24 mouse cellular contexts compared by ENCODE assay signal in the genomic region with DNA sequence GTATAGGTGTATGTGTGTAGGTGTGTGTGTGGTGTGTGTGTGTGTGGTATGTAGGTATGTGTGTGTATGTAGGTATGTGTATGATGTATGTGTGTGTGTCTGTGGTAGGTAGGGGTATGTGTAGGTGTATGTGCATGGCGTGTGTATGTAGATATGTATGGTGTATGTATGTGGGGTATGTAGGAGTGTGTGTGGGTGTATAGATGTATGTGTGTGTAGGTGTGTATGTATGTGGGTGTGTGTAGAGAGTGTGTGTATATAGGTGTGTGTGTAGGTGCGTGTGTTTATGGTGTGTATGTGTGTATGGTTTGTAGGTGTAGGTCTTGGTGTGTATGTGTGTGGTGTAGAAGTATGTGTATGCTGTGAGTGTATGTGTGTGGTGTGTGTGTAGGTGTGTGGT.
DNase-seq lines count a peak whose midpoint lies in the region; ATAC-seq lines count a peak whose summit lies in the region.
"Had no signal": no experiment of that assay in that cellular context is flagged by ENCODE, and none has a peak within 500 bp of the region (broad histone marks: within the 10 kb centered on the region; RNA-seq: fewer than 3 reads in every experiment).

No protein-coding gene starts in this region.

- intact Hi-C loops in heart, postnatal 10 days (cut with DNase I), result no loop called here

- ATAC-seq in heart, embryonic 11.5 days (replicated peaks; ENCODE audit: insufficient number of reproducible peaks, low FRiP score, low TSS enrichment), result peak; percentile 39; the same call in 1 of the 2 replicates
- ATAC-seq in liver, embryonic 15.5 days (ENCODE audit: insufficient read depth), result peak; percentile 15; the same call in 1 of the 2 replicates
- no peak for ATAC-seq in liver, embryonic 12.5 days
- peak; percentile 37; the same call in 1 of the 2 replicates for ATAC-seq in midbrain, embryonic 13.5 days
- ATAC-seq in midbrain, embryonic 14.5 days (ENCODE audit: low FRiP score, low TSS enrichment), result no peak
- ATAC-seq: CD4-positive, CD25-positive, alpha-beta regulatory T cell, adult 4 months; forebrain, embryonic 13.5 days; forebrain, embryonic 16.5 days had no signal

- no peaks in the 10 kb centered on the region for H3K36me3 ChIP-seq in heart, embryonic 11.5 days (ENCODE audit: control insufficient read depth, insufficient read depth, low read length)
- H3K36me3 ChIP-seq in liver, embryonic 15.5 days (replicated peaks), result no peaks in the 10 kb centered on the region
- H3K36me3 ChIP-seq in liver, embryonic 12.5 days, result no peaks in the 10 kb centered on the region
- no peaks in the 10 kb centered on the region for H3K36me3 ChIP-seq in midbrain, embryonic 13.5 days
- H3K36me3 ChIP-seq in midbrain, embryonic 14.5 days (ENCODE audit: control insufficient read depth, insufficient read depth, low read length), result no peaks in the 10 kb centered on the region
- H3K36me3 ChIP-seq: embryonic facial prominence, embryonic 15.5 days; heart, embryonic 10.5 days; hindbrain, embryonic 10.5 days; hindbrain, embryonic 13.5 days had no signal

- peaks cover 2% of the 10 kb centered on the region; the same call in 1 of the 2 replicates for H3K4me1 ChIP-seq in heart, embryonic 11.5 days (ENCODE audit: control insufficient read depth, insufficient read depth, low read length)
- no peaks in the 10 kb centered on the region for H3K4me1 ChIP-seq in liver, embryonic 15.5 days (replicated peaks)
- no peaks in the 10 kb centered on the region for H3K4me1 ChIP-seq in liver, embryonic 12.5 days
- H3K4me1 ChIP-seq in midbrain, embryonic 13.5 days (replicated peaks), result 0 out of 2 replicates have a peak, but pooled peaks cover 4% of the 10 kb centered on the region
- no peaks in the 10 kb centered on the region for H3K4me1 ChIP-seq in midbrain, embryonic 14.5 days (ENCODE audit: control insufficient read depth, insufficient read depth, low read length)
- H3K4me1 ChIP-seq: embryonic facial prominence, embryonic 15.5 days; forebrain, embryonic 13.5 days; hindbrain, embryonic 10.5 days; hindbrain, embryonic 13.5 days had no signal

- WGBS in heart, embryonic 11.5 days (ENCODE audit: insufficient replicate concordance), result 87% methylated on average over 2 of the region's 2 CpGs
- WGBS in liver, embryonic 15.5 days (ENCODE audit: insufficient replicate concordance), result 61% methylated on average over 2 of the region's 2 CpGs
- WGBS in liver, embryonic 12.5 days (ENCODE audit: insufficient replicate concordance), result 65% methylated on average over 2 of the region's 2 CpGs
- 93% methylated on average over 2 of the region's 2 CpGs for WGBS in midbrain, embryonic 13.5 days
- 97% methylated on average over 2 of the region's 2 CpGs for WGBS in midbrain, embryonic 14.5 days

- no peaks in the 10 kb centered on the region for H3K27me3 ChIP-seq in heart, embryonic 11.5 days (ENCODE audit: control insufficient read depth, insufficient read depth, low read length)
- H3K27me3 ChIP-seq in liver, embryonic 15.5 days, result no peaks in the 10 kb centered on the region
- H3K27me3 ChIP-seq in liver, embryonic 12.5 days (replicated peaks), result no peaks in the 10 kb centered on the region
- no peaks in the 10 kb centered on the region for H3K27me3 ChIP-seq in midbrain, embryonic 13.5 days
- H3K27me3 ChIP-seq in midbrain, embryonic 14.5 days (ENCODE audit: control insufficient read depth, insufficient read depth, low read length), result no peaks in the 10 kb centered on the region
- H3K27me3 ChIP-seq: embryonic facial prominence, embryonic 15.5 days; forebrain, embryonic 13.5 days; hindbrain, embryonic 13.5 days had no signal

- H3K27ac ChIP-seq in heart, embryonic 11.5 days (ENCODE audit: low read depth, low read length), result no peak overlapping the region
- no peak overlapping the region for H3K27ac ChIP-seq in liver, embryonic 15.5 days (replicated peaks)
- H3K27ac ChIP-seq in liver, embryonic 12.5 days, result no peak overlapping the region
- no peak overlapping the region for H3K27ac ChIP-seq in midbrain, embryonic 13.5 days
- no peak overlapping the region for H3K27ac ChIP-seq in midbrain, embryonic 14.5 days (replicated peaks; ENCODE audit: low read depth, low read length)
- H3K27ac ChIP-seq: embryonic facial prominence, embryonic 15.5 days; forebrain, embryonic 13.5 days; heart, adult 2 months; heart, embryonic 10.5 days; hindbrain, embryonic 10.5 days; hindbrain, embryonic 13.5 days had no signal

- no peak for DNase-seq in heart, postnatal 10 days
- DNase-seq in midbrain, embryonic 14.5 days, result no peak
- DNase-seq in right cerebral cortex, postnatal 25 days, result no peak
- DNase-seq: adrenal gland, adult 2 months; adrenal gland, postnatal 14 days; cerebellum, adult 11 months; cerebellum, adult 2 months; cerebellum, adult 9-11 months; cerebellum, postnatal 25 days; gastrocnemius, postnatal 10 days; gastrocnemius, postnatal 36 days; heart, adult 2 months; heart, postnatal 36 days had no signal

- no peaks in the 10 kb centered on the region for H3K9me3 ChIP-seq in heart, embryonic 11.5 days (replicated peaks; ENCODE audit: control insufficient read depth, low read length)
- H3K9me3 ChIP-seq in liver, embryonic 15.5 days (replicated peaks), result no peaks in the 10 kb centered on the region
- no peaks in the 10 kb centered on the region for H3K9me3 ChIP-seq in liver, embryonic 12.5 days (replicated peaks)
- no peaks in the 10 kb centered on the region for H3K9me3 ChIP-seq in midbrain, embryonic 13.5 days
- no peaks in the 10 kb centered on the region for H3K9me3 ChIP-seq in midbrain, embryonic 14.5 days (ENCODE audit: control insufficient read depth, low read length)
- H3K9me3 ChIP-seq: embryonic facial prominence, embryonic 15.5 days; forebrain, embryonic 13.5 days; heart, embryonic 10.5 days; hindbrain, embryonic 10.5 days; hindbrain, embryonic 13.5 days had no signal

- H3K4me2 ChIP-seq in heart, embryonic 11.5 days, result no peak overlapping the region
- H3K4me2 ChIP-seq in liver, embryonic 15.5 days, result no peak overlapping the region
- no peak overlapping the region for H3K4me2 ChIP-seq in liver, embryonic 12.5 days
- H3K4me2 ChIP-seq in midbrain, embryonic 13.5 days (replicated peaks), result no peak overlapping the region
- no peak overlapping the region for H3K4me2 ChIP-seq in midbrain, embryonic 14.5 days (ENCODE audit: low read length)
- H3K4me2 ChIP-seq: embryonic facial prominence, embryonic 15.5 days; forebrain, embryonic 13.5 days; hindbrain, embryonic 13.5 days had no signal

- no peak overlapping the region for H3K9ac ChIP-seq in heart, embryonic 11.5 days (ENCODE audit: low read depth, low read length)
- H3K9ac ChIP-seq in liver, embryonic 15.5 days, result no peak overlapping the region
- H3K9ac ChIP-seq in liver, embryonic 12.5 days, result no peak overlapping the region
- H3K9ac ChIP-seq in midbrain, embryonic 13.5 days (replicated peaks), result no peak overlapping the region
- H3K9ac ChIP-seq in midbrain, embryonic 14.5 days (replicated peaks; ENCODE audit: low read length), result no peak overlapping the region
- H3K9ac ChIP-seq: embryonic facial prominence, embryonic 15.5 days; forebrain, embryonic 13.5 days; hindbrain, embryonic 13.5 days had no signal

- no peak overlapping the region for H3K4me3 ChIP-seq in heart, embryonic 11.5 days (ENCODE audit: low read depth, low read length)
- H3K4me3 ChIP-seq in liver, embryonic 15.5 days (replicated peaks), result no peak overlapping the region
- no peak overlapping the region for H3K4me3 ChIP-seq in liver, embryonic 12.5 days
- H3K4me3 ChIP-seq in midbrain, embryonic 13.5 days (replicated peaks), result no peak overlapping the region
- no peak overlapping the region for H3K4me3 ChIP-seq in midbrain, embryonic 14.5 days (replicated peaks; ENCODE audit: low read depth, low read length)
- H3K4me3 ChIP-seq: embryonic facial prominence, embryonic 15.5 days; forebrain, embryonic 13.5 days; heart, adult 2 months; heart, embryonic 10.5 days; hindbrain, embryonic 10.5 days; hindbrain, embryonic 13.5 days had no signal

Comparison
In these comparisons a context has a peak if more than half of its experiments do, and no peak if none do; other contexts are left out.
1. ATAC-seq: peak in heart, embryonic 11.5 days (single experiment), liver, embryonic 15.5 days (single experiment) and midbrain, embryonic 13.5 days (single experiment); none in liver, embryonic 12.5 days (single experiment) and midbrain, embryonic 14.5 days (single experiment).